Mouse (Mus musculus) limb, embryonic 11.5 days (tissue): ENCODE measurements around the gene Cnpy3. TPM values are rescaled to one million over a fixed set of nuclear protein-coding genes. Genes with fewer than 3 reads are reported as not detected.

Experiments used
- ATAC-seq: fragments of 200-750 bp; cut with Nextera tagmentation; 2 replicates; pipeline ENCODE4 v1.8.0; 2017; ENCODE audit warnings: low read depth; ENCODE audit not compliant: insufficient number of reproducible peaks, low FRiP score, low TSS enrichment
- DNase-seq: peaks from one replicate; pipeline ENCODE4 v3.0.0-alpha.2; 2015; ENCODE audit warnings: low spot score
- H3K27ac ChIP-seq: fragments of 300-500 bp; sonication (generic); replicated peaks from 2 replicates; pipeline ENCODE4 v1.5.1; 2014; ENCODE audit warnings: low read depth, mild to moderate bottlenecking, low read length
- H3K27me3 ChIP-seq: fragments of 300-500 bp; sonication (generic); 2 replicates; pipeline ENCODE4 v1.6.1; 2014; ENCODE audit warnings: mild to moderate bottlenecking, low read length, mixed read lengths; ENCODE audit not compliant: control insufficient read depth, insufficient read depth
- H3K36me3 ChIP-seq: fragments of 300-500 bp; sonication (generic); 2 replicates; pipeline ENCODE4 v1.6.1; 2014; ENCODE audit warnings: mild to moderate bottlenecking, low read length, moderate library complexity, mixed read lengths; ENCODE audit not compliant: control insufficient read depth, insufficient read depth
- H3K4me1 ChIP-seq: fragments of 300-500 bp; sonication (generic); 2 replicates; pipeline ENCODE4 v1.6.1; 2014; ENCODE audit warnings: low read length, mixed read lengths; ENCODE audit not compliant: control insufficient read depth, insufficient read depth
- H3K4me2 ChIP-seq: fragments of 300-500 bp; sonication (generic); 2 replicates; pipeline ENCODE4 v1.6.1; 2014; ENCODE audit warnings: low read depth, mild to moderate bottlenecking, moderate library complexity; ENCODE audit not compliant: severe bottlenecking
- H3K4me3 ChIP-seq: fragments of 300-500 bp; sonication (generic); 2 replicates; pipeline ENCODE4 v1.5.1; 2014; ENCODE audit warnings: low read depth, low read length
- H3K9ac ChIP-seq: fragments of 300-500 bp; sonication (generic); 2 replicates; pipeline ENCODE4 v1.6.1; 2014; ENCODE audit warnings: mild to moderate bottlenecking, low read length
- H3K9me3 ChIP-seq: fragments of 300-500 bp; sonication (generic); 2 replicates; pipeline ENCODE4 v1.6.1; 2016; ENCODE audit warnings: low read length; ENCODE audit not compliant: control insufficient read depth
- WGBS: fragments of 180-500 bp; shearing (Covaris S2); extraction: QIAGEN DNeasy Blood & Tissue Kit; methylation state at CpG from one replicate; pipeline ENCODE4 v1.1.7; 2014; 5-methylcytosine and 5-hydroxymethylcytosine counted together
- polyA plus RNA-seq: library from polyadenylated mRNA; unstranded; fragments of >200 nt; fragmentation: Nextera tagmentation; extraction: Ambion mirVana; gene quantifications from 2 replicates; pipeline ENCODE4 v1.2.1, GENCODE M21; 2014

Cnpy3 gene
- polyA plus RNA-seq, 1 experiment from 2014 or later = 49.1 TPM

GRCm38 (mm10) chr17:46725731-46726645, 26.0 kb downstream of the Cnpy3 start:
- ATAC-seq (no peak), DNase-seq (no peak)
- H3K9me3 ChIP-seq = no peaks in the 10 kb centered on the region
- no peak overlapping the region for H3K27ac ChIP-seq
- 0 out of 2 replicates have a peak, but pooled peaks cover 6% of the 10 kb centered on the region for H3K4me1 ChIP-seq
- 92% methylated on average over 26 of the region's 26 CpGs for WGBS
- H3K9ac ChIP-seq = no peak overlapping the region
- H3K27me3 ChIP-seq = peaks cover 12% of the 10 kb centered on the region
- no peak overlapping the region for H3K4me3 ChIP-seq
- peaks cover 2% of the 10 kb centered on the region; the same call in 1 of the 2 replicates for H3K36me3 ChIP-seq
- no peak overlapping the region for H3K4me2 ChIP-seq

GRCm38 (mm10) chr17:46725273-46725672, 26.7 kb downstream of the Cnpy3 start:
- DNase-seq (peak; percentile 68), ATAC-seq (no peak)
- H3K4me3 ChIP-seq = no peak overlapping the region
- 0 out of 2 replicates have a peak, but pooled peaks cover 6% of the 10 kb centered on the region for H3K4me1 ChIP-seq
- H3K9ac ChIP-seq = no peak overlapping the region
- 51% methylated on average over 9 of the region's 9 CpGs for WGBS
- H3K9me3 ChIP-seq = no peaks in the 10 kb centered on the region
- peaks cover 12% of the 10 kb centered on the region for H3K27me3 ChIP-seq
- no peak overlapping the region for H3K4me2 ChIP-seq
- no peak overlapping the region for H3K27ac ChIP-seq
- H3K36me3 ChIP-seq = peaks cover 2% of the 10 kb centered on the region; the same call in 1 of the 2 replicates

- DNase-seq = no peak
- peaks cover 2% of the 10 kb centered on the region; the same call in 1 of the 2 replicates for H3K36me3 ChIP-seq
- H3K27ac ChIP-seq = no peak overlapping the region
- H3K9me3 ChIP-seq = no peaks in the 10 kb centered on the region
- peaks cover 12% of the 10 kb centered on the region for H3K27me3 ChIP-seq
- ATAC-seq = no peak
- H3K4me3 ChIP-seq = no peak overlapping the region
- no peak overlapping the region for H3K4me2 ChIP-seq
- no peak overlapping the region for H3K9ac ChIP-seq
- 77% methylated on average over 20 of the region's 20 CpGs for WGBS
- H3K4me1 ChIP-seq = 0 out of 2 replicates have a peak, but pooled peaks cover 6% of the 10 kb centered on the region
Measured at GRCm38 (mm10) chr17:46724477-46725084, 27.4 kb downstream of the Cnpy3 start.

GRCm38 (mm10) chr17:46721077-46721476, 30.9 kb downstream of the Cnpy3 start:
- DNase-seq (no peak), ATAC-seq (no peak)
- H3K27me3 ChIP-seq = no peaks in the 10 kb centered on the region
- H3K4me2 ChIP-seq = no peak overlapping the region
- H3K4me3 ChIP-seq = no peak overlapping the region
- H3K4me1 ChIP-seq = 0 out of 2 replicates have a peak, but pooled peaks cover 2% of the 10 kb centered on the region
- WGBS = 79% methylated on average over 7 of the region's 7 CpGs
- no peaks in the 10 kb centered on the region; the same call in 1 of the 2 replicates for H3K36me3 ChIP-seq
- H3K9me3 ChIP-seq = no peaks in the 10 kb centered on the region
- H3K27ac ChIP-seq = no peak overlapping the region
- no peak overlapping the region for H3K9ac ChIP-seq

- Histone ChIP-seq H3K9ac (no peak overlapping the region), H3K36me3 (peaks cover 11% of the 10 kb centered on the region), H3K9me3 (no peaks in the 10 kb centered on the region), H3K4me1 (peaks cover 8% of the 10 kb centered on the region; the same call in 1 of the 2 replicates), H3K27me3 (no peaks in the 10 kb centered on the region), H3K4me3 (no peak overlapping the region), H3K4me2 (no peak overlapping the region), H3K27ac (no peak overlapping the region)
- DNase-seq (no peak), ATAC-seq (no peak)
- WGBS = 90% methylated on average over 11 of the region's 11 CpGs
Measured at GRCm38 (mm10) chr17:46714756-46715481, 37.1 kb downstream of the Cnpy3 start.

- no peak for DNase-seq
- no peak for ATAC-seq
- no peak overlapping the region for H3K9ac ChIP-seq
- H3K4me1 ChIP-seq = peaks cover 8% of the 10 kb centered on the region; the same call in 1 of the 2 replicates
- H3K27ac ChIP-seq = no peak overlapping the region
- no peak overlapping the region for H3K4me2 ChIP-seq
- no peak overlapping the region for H3K4me3 ChIP-seq
- WGBS = 92% methylated on average over 9 of the region's 9 CpGs
- H3K36me3 ChIP-seq = peaks cover 11% of the 10 kb centered on the region
- H3K9me3 ChIP-seq = no peaks in the 10 kb centered on the region
- H3K27me3 ChIP-seq = no peaks in the 10 kb centered on the region
Measured at GRCm38 (mm10) chr17:46713849-46714248, 38.2 kb downstream of the Cnpy3 start.

GRCm38 (mm10) chr17:46712442-46712841, 39.6 kb downstream of the Cnpy3 start:
- peaks cover 11% of the 10 kb centered on the region for H3K36me3 ChIP-seq
- peaks cover 8% of the 10 kb centered on the region; the same call in 1 of the 2 replicates for H3K4me1 ChIP-seq
- no peak for DNase-seq
- ATAC-seq = no peak
- no peaks in the 10 kb centered on the region for H3K9me3 ChIP-seq
- H3K9ac ChIP-seq = peak overlapping the region; percentile 88; the same call in 1 of the 2 replicates
- no peak overlapping the region for H3K27ac ChIP-seq
- 75% methylated on average over 7 of the region's 7 CpGs for WGBS
- H3K27me3 ChIP-seq = no peaks in the 10 kb centered on the region
- peak overlapping the region; percentile 97 for H3K4me3 ChIP-seq
- peak overlapping the region; percentile 99 for H3K4me2 ChIP-seq
